Mouse (Mus musculus) liver, embryonic 15.5 days (tissue): ENCODE data around the gene Luzp1. TPM values are rescaled to one million over a fixed set of nuclear protein-coding genes. Genes with fewer than 3 reads are reported as not detected.

Experiments used
- ATAC-seq: fragments of 200-750 bp; cut with Nextera tagmentation; 2 replicates; pipeline ENCODE4 v1.8.0; 2017; ENCODE audit warnings: moderate number of reproducible peaks, mild to moderate bottlenecking, moderate library complexity; ENCODE audit not compliant: insufficient read depth
- H3K27ac ChIP-seq: fragments of 300-500 bp; sonication (generic); replicated peaks from 2 replicates; pipeline ENCODE4 v1.5.1; 2015; ENCODE audit warnings: mild to moderate bottlenecking, inconsistent platforms
- H3K27me3 ChIP-seq: fragments of 300-500 bp; sonication (generic); 2 replicates; pipeline ENCODE4 v1.6.1; 2015; ENCODE audit warnings: mild to moderate bottlenecking, inconsistent platforms
- H3K36me3 ChIP-seq: fragments of 300-500 bp; sonication (generic); replicated peaks from 2 replicates; pipeline ENCODE4 v1.6.1; 2015; ENCODE audit warnings: moderate library complexity, mild to moderate bottlenecking, inconsistent platforms
- H3K4me1 ChIP-seq: fragments of 300-500 bp; sonication (generic); replicated peaks from 2 replicates; pipeline ENCODE4 v1.6.1; 2015; ENCODE audit warnings: inconsistent platforms
- H3K4me2 ChIP-seq: fragments of 300-500 bp; sonication (generic); 2 replicates; pipeline ENCODE4 v1.6.1; 2015; ENCODE audit warnings: moderate library complexity, mild to moderate bottlenecking, inconsistent platforms
- H3K4me3 ChIP-seq: fragments of 300-500 bp; sonication (generic); replicated peaks from 2 replicates; pipeline ENCODE4 v1.5.1; 2015; ENCODE audit warnings: mild to moderate bottlenecking, inconsistent platforms
- H3K9ac ChIP-seq: fragments of 300-500 bp; sonication (generic); 2 replicates; pipeline ENCODE4 v1.6.1; 2015; ENCODE audit warnings: moderate library complexity, mild to moderate bottlenecking, inconsistent platforms
- H3K9me3 ChIP-seq: fragments of 300-500 bp; sonication (generic); replicated peaks from 2 replicates; pipeline ENCODE4 v1.6.1; 2016; ENCODE audit warnings: inconsistent platforms
- WGBS: fragments of 180-500 bp; shearing (Covaris S2); methylation state at CpG from one replicate; pipeline ENCODE4 v1.1.7; 2015; ENCODE audit warnings: mixed read lengths; ENCODE audit not compliant: insufficient replicate concordance; 5-methylcytosine and 5-hydroxymethylcytosine counted together
- polyA plus RNA-seq: library from polyadenylated mRNA; unstranded; fragments of >200 nt; fragmentation: Nextera tagmentation; extraction: Ambion mirVana; gene quantifications from 2 replicates; pipeline ENCODE4 v1.2.1, GENCODE M21; 2015

The Luzp1 gene
- polyA plus RNA-seq, 1 experiment from 2014 or later: 10.9 TPM

GRCm38 (mm10) chr4:136594006-136594405, 124.4 kb downstream of the Luzp1 start:
- Histone ChIP-seq H3K9me3 (no peaks in the 10 kb centered on the region), H3K36me3 (peaks cover 9% of the 10 kb centered on the region), H3K4me1 (peaks cover 31% of the 10 kb centered on the region), H3K4me3 (no peak overlapping the region), H3K9ac (no peak overlapping the region), H3K27ac (no peak overlapping the region), H3K27me3 (no peaks in the 10 kb centered on the region), H3K4me2 (no peak overlapping the region)
- ATAC-seq: no peak
- WGBS: 78% methylated on average over 2 of the region's 2 CpGs

GRCm38 (mm10) chr4:136595221-136595620, 125.7 kb downstream of the Luzp1 start:
- Histone ChIP-seq H3K4me1 (peaks cover 26% of the 10 kb centered on the region), H3K27ac (no peak overlapping the region)
- WGBS: 75% methylated on average over 6 of the region's 6 CpGs

GRCm38 (mm10) chr4:136598268-136598876, 128.8 kb downstream of the Luzp1 start:
- no peak for ATAC-seq
- H3K4me3 ChIP-seq: no peak overlapping the region
- H3K36me3 ChIP-seq: no peaks in the 10 kb centered on the region
- peaks cover 34% of the 10 kb centered on the region for H3K4me1 ChIP-seq
- no peaks in the 10 kb centered on the region for H3K9me3 ChIP-seq
- H3K27ac ChIP-seq: no peak overlapping the region
- no peaks in the 10 kb centered on the region for H3K27me3 ChIP-seq
- no peak overlapping the region for H3K9ac ChIP-seq
- WGBS: 70% methylated on average over 7 of the region's 7 CpGs
- no peak overlapping the region for H3K4me2 ChIP-seq

More at GRCm38 (mm10) chr4:136595221-136595620, 125.7 kb downstream of the Luzp1 start:
- Histone ChIP-seq H3K9ac (no peak overlapping the region), H3K36me3 (peaks cover 4% of the 10 kb centered on the region), H3K4me3 (no peak overlapping the region), H3K9me3 (no peaks in the 10 kb centered on the region), H3K4me2 (no peak overlapping the region), H3K27me3 (no peaks in the 10 kb centered on the region)
- ATAC-seq: no peak

- Histone ChIP-seq H3K4me3 (no peak overlapping the region), H3K36me3 (no peaks in the 10 kb centered on the region), H3K4me2 (no peak overlapping the region; the same call in 1 of the 2 replicates), H3K9ac (no peak overlapping the region), H3K4me1 (peaks cover 29% of the 10 kb centered on the region), H3K9me3 (no peaks in the 10 kb centered on the region), H3K27me3 (no peaks in the 10 kb centered on the region), H3K27ac (no peak overlapping the region)
- ATAC-seq: no peak
- 80% methylated on average over 3 of the region's 3 CpGs for WGBS
These were observed 130.3 kb downstream of the Luzp1 start for GRCm38 (mm10) chr4:136599869-136600268.

GRCm38 (mm10) chr4:136600536-136600935, 131.0 kb downstream of the Luzp1 start:
- Histone ChIP-seq H3K4me2 (peak overlapping the region; percentile 77), H3K4me3 (0 out of 2 replicates have a peak overlapping the region, but pooled peaks have one; percentile 99), H3K9ac (0 out of 2 replicates have a peak overlapping the region, but pooled peaks have one; percentile 98), H3K27ac (no peak overlapping the region), H3K4me1 (peaks cover 27% of the 10 kb centered on the region), H3K27me3 (no peaks in the 10 kb centered on the region), H3K9me3 (no peaks in the 10 kb centered on the region), H3K36me3 (no peaks in the 10 kb centered on the region)
- ATAC-seq: no peak
- WGBS: 73% methylated on average over 2 of the region's 2 CpGs

- Histone ChIP-seq H3K4me1 (peaks cover 27% of the 10 kb centered on the region), H3K9me3 (no peaks in the 10 kb centered on the region), H3K36me3 (no peaks in the 10 kb centered on the region), H3K9ac (peak overlapping the region; percentile 98), H3K27me3 (no peaks in the 10 kb centered on the region), H3K4me3 (peak overlapping the region; percentile 99), H3K27ac (peak overlapping the region; percentile 86), H3K4me2 (peak overlapping the region; percentile 77)
- WGBS: 1% methylated on average over 13 of the region's 13 CpGs
- no peak for ATAC-seq
These were observed 131.9 kb downstream of the Luzp1 start for GRCm38 (mm10) chr4:136601476-136601875.

- Histone ChIP-seq H3K9me3 (no peaks in the 10 kb centered on the region), H3K27ac (peak overlapping the region; percentile 86), H3K4me1 (peaks cover 27% of the 10 kb centered on the region), H3K4me3 (peak overlapping the region; percentile 99), H3K9ac (peak overlapping the region; percentile 98), H3K4me2 (peak overlapping the region; percentile 77), H3K27me3 (no peaks in the 10 kb centered on the region), H3K36me3 (no peaks in the 10 kb centered on the region)
- ATAC-seq: peak; percentile 67
- WGBS: under 1% methylated on average over 50 of the region's 68 CpGs
These were observed 132.5 kb downstream of the Luzp1 start for GRCm38 (mm10) chr4:136602018-136602554.

GRCm38 (mm10) chr4:136602568-136602967, 133.0 kb downstream of the Luzp1 start, which contains the start of gene Kdm1a:
Kdm1a (minus strand) TSS chr4:136602723.
- peak within 1 kb of the TSS; percentile 99 for H3K4me3 ChIP-seq
- no peaks in the 10 kb centered on the region for H3K36me3 ChIP-seq
- H3K4me2 ChIP-seq: peak within 1 kb of the TSS; percentile 77
- H3K9me3 ChIP-seq: no peaks in the 10 kb centered on the region
- H3K27ac ChIP-seq: peak within 1 kb of the TSS; percentile 86
- H3K4me1 ChIP-seq: peaks cover 27% of the 10 kb centered on the region
- under 1% methylated on average over 39 of the region's 45 CpGs for WGBS
- H3K9ac ChIP-seq: peak within 1 kb of the TSS; percentile 98
- peak; percentile 86 for ATAC-seq
- no peaks in the 10 kb centered on the region for H3K27me3 ChIP-seq

Other genes starting within 250 kb of the Luzp1 start
- gene Tcea3, start 222.0 kb upstream of the Luzp1 start, polyA plus RNA-seq: 19.2 and 20.9 TPM in 2 replicates
- gene Zfp46, start 185.1 kb upstream of the Luzp1 start, polyA plus RNA-seq: 2.6 and 3.4 TPM in 2 replicates
- gene Hnrnpr, start 158.8 kb upstream of the Luzp1 start, polyA plus RNA-seq: 49.4 and 49.6 TPM in 2 replicates
- not detected in 2 replicates for gene Htr1d, start 46.2 kb upstream of the Luzp1 start, polyA plus RNA-seq
- gene 6030445D17Rik, start 7.5 kb upstream of the Luzp1 start, polyA plus RNA-seq: 0.08 and 0.10 TPM in 2 replicates
- gene Kdm1a, start 133.0 kb downstream of the Luzp1 start, polyA plus RNA-seq: 9.5 and 9.7 TPM in 2 replicates
- not detected in 2 replicates for gene Tex46, start 140.7 kb downstream of the Luzp1 start, polyA plus RNA-seq
- gene Lactbl1, start 152.9 kb downstream of the Luzp1 start, polyA plus RNA-seq: not detected in 2 replicates